Mouse (Mus musculus) testis, adult 2 months (tissue): ENCODE measurements around the gene Gm10643.

Experiments used
- CTCF ChIP-seq: fragments of 200-500 bp; IDR thresholded peaks from 2 replicates; pipeline ENCODE4 v1.5.1; 2012; ENCODE audit warnings: low read depth, mild to moderate bottlenecking, inconsistent platforms, low read length, moderate library complexity; ENCODE audit not compliant: control insufficient read depth, insufficient read depth, insufficient replicate concordance
- POLR2A ChIP-seq: fragments of 200-500 bp; IDR thresholded peaks from 2 replicates; pipeline ENCODE4 v1.6.1; 2012; ENCODE audit warnings: low read depth, mild to moderate bottlenecking, inconsistent platforms, low read length, moderate library complexity; ENCODE audit not compliant: control insufficient read depth

- TF ChIP-seq POLR2A (no peak), CTCF (no peak)
These were observed 7.0 kb upstream of the Gm10643 start for GRCm38 (mm10) chr8:84071921-84072320.
